Mouse (Mus musculus) kidney, adult 11 months (tissue): ENCODE measurements around the gene Wnt3.
A peak's percentile ranks its signal among the peaks of the same experiment; 100 is the strongest.
"Not testable (repeated sequence)": the region's sequence is repeated elsewhere in the genome, so short reads cannot be mapped to it uniquely, and the experiment has no call there.

Experiments
- DNase-seq: peaks from one replicate; pipeline ENCODE4 v3.0.0; 2022

Gene Wnt3

GRCm38 (mm10) chr11:103773387-103774227 is at the start of gene Wnt3:
TSS of gene Wnt3 (plus strand) at chr11:103774150.
- DNase-seq = no peak

- DNase-seq = no peak
These were observed 49.6 kb upstream of the Wnt3 start for GRCm38 (mm10) chr11:103724331-103724771.

GRCm38 (mm10) chr11:103729282-103729985 is 44.5 kb upstream of the Wnt3 start:
- DNase-seq = peak; percentile 70

- DNase-seq = no peak
These were observed 42.4 kb upstream of the Wnt3 start for GRCm38 (mm10) chr11:103731594-103731993.

- peak; percentile 55 for DNase-seq
These were observed 41.6 kb upstream of the Wnt3 start for GRCm38 (mm10) chr11:103732306-103732705.

- no peak for DNase-seq
These were observed 40.9 kb upstream of the Wnt3 start for GRCm38 (mm10) chr11:103733069-103733468.

- no peak for DNase-seq
These were observed 40.0 kb upstream of the Wnt3 start for GRCm38 (mm10) chr11:103733961-103734360.

GRCm38 (mm10) chr11:103734411-103735045 is 39.4 kb upstream of the Wnt3 start:
- peak; percentile 79 for DNase-seq

GRCm38 (mm10) chr11:103735046-103735781 is 38.7 kb upstream of the Wnt3 start:
- DNase-seq = peak; percentile 94

GRCm38 (mm10) chr11:103749306-103750089 is 24.5 kb upstream of the Wnt3 start, which contains the start of gene Wnt9b:
TSS of gene Wnt9b (minus strand) at chr11:103749821.
- DNase-seq = peak; percentile 64

GRCm38 (mm10) chr11:103750612-103751011 is 23.3 kb upstream of the Wnt3 start:
- DNase-seq = no peak

GRCm38 (mm10) chr11:103758054-103758453 is 15.9 kb upstream of the Wnt3 start:
- no peak for DNase-seq

- peak; percentile 67 for DNase-seq
These were observed 15.2 kb upstream of the Wnt3 start for GRCm38 (mm10) chr11:103758706-103759105.

GRCm38 (mm10) chr11:103760101-103760500 is 13.8 kb upstream of the Wnt3 start:
- DNase-seq = no peak

GRCm38 (mm10) chr11:103760891-103761290 is 13.1 kb upstream of the Wnt3 start:
- DNase-seq = not testable (repeated sequence)

GRCm38 (mm10) chr11:103763410-103764163 is 10.4 kb upstream of the Wnt3 start:
- DNase-seq = no peak

- DNase-seq = no peak
These were observed 9.3 kb upstream of the Wnt3 start for GRCm38 (mm10) chr11:103764601-103765000.

- no peak for DNase-seq
These were observed 8.4 kb upstream of the Wnt3 start for GRCm38 (mm10) chr11:103765556-103766011.

- no peak for DNase-seq
These were observed 2.7 kb upstream of the Wnt3 start for GRCm38 (mm10) chr11:103771160-103771817.
